Mouse (Mus musculus) adrenal gland, adult 8-10 months (tissue): ENCODE results near the gene BC048679. TPM values are rescaled to one million over a fixed set of nuclear protein-coding genes. Genes with fewer than 3 reads are reported as not detected.
"Not testable (repeated sequence)": the region's sequence is repeated elsewhere in the genome, so short reads cannot be mapped to it uniquely, and the experiment has no call there.

Experiments
- DNase-seq: peaks from one replicate; pipeline ENCODE4 v3.0.0; 2022
- total RNA-seq, 4 experiments: library from RNA; stranded (reverse); gene quantifications; 2 replicates each; pipeline ENCODE4 v1.2.4; 2022

BC048679 gene
- total RNA-seq, result not detected

DNA sequence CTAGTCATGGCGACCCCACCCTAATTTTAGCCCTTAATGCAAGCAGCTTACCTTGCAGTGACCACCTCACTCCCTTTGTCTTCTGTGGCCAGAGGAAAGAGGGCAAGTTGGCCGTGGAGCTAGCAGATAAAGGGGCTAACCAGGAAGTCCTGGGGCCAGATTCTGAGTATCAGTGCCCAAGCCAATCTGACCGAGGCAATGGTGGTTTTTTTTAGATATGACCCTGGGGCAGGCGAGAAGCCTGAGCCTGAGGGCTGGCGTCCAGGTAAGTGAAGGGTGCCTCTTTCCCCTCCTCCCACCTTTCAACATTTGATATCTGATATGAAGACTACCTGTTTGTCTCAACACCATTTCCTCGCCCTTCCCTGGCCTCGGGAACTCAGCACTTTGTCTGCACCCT lies at the start of gene BC048679:
BC048679 (minus strand) TSS at position 101 of the 400 bp plus-strand sequence.
- no peak for DNase-seq

DNA sequence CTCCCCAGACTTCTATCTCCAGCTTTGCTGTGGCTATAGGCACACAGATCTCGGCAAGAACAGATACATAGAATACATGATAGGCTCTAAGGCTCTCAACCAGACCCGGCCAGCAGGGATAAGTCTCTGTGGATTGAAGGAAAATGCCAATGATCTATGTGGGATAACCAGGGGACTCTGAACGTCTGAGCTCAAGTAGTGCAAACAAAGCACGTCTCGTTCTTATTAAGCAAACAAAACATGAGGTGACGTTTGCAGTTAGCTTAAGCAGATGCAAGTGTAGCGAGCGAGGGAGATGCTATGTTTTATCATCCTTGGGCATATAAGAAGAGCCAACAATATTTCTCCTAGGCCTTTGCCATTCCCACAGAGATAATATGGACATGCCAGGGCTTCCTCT lies 44.9 kb upstream of the BC048679 start:
- no peak for DNase-seq

DNA sequence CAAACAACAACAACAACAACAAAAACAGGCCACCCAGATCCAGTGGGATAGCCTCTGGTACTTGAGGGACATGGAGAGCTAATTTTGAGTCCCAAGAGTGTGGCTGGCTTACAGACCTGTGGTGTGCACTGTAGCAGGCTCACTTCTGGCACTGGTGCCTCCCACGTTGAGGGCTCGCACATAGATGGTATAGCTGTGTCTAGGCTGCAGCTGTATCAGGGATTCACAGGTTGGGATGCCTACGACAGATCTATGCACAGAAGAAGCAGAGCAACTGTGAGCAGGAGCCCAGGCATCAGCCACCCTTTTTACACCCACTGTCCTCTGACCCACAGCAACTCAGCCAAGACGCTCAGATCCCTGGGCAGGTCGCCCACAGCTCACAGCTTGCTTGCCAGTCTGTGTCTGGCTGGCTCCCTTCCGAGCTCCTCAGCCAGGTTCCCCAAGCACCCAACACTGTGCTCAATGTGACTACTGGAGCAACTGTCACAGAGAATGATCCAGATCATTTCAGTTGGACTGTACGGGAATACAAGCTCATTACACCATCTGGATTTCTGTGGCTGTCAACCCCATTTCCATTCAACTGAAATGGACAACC lies 43.9 kb upstream of the BC048679 start:
- peak; percentile 45 for DNase-seq

DNA sequence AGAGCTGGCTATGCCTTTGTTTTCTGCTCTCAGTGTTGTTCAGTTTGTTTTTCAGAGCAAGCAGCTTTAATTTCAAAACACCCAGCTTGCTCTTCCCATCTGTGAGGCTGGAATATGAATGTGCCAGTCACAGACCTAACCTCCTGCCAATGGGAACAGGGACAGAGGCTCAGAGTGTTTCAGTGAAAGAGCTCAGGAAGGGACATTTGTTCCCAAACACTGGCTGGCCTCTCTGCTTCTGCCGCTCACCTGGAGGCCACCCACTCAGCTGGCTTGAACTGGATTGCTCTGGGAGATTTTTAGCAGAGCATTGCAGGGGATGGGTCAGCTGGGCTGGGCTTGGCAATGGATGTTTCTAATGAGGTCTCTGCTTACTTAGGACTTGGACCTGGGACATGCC lies 42.9 kb upstream of the BC048679 start:
- DNase-seq, result no peak

- DNase-seq, result no peak
Measured at GRCm38 (mm10) chr7:81539565-81539964, 41.5 kb upstream of the BC048679 start.

DNA sequence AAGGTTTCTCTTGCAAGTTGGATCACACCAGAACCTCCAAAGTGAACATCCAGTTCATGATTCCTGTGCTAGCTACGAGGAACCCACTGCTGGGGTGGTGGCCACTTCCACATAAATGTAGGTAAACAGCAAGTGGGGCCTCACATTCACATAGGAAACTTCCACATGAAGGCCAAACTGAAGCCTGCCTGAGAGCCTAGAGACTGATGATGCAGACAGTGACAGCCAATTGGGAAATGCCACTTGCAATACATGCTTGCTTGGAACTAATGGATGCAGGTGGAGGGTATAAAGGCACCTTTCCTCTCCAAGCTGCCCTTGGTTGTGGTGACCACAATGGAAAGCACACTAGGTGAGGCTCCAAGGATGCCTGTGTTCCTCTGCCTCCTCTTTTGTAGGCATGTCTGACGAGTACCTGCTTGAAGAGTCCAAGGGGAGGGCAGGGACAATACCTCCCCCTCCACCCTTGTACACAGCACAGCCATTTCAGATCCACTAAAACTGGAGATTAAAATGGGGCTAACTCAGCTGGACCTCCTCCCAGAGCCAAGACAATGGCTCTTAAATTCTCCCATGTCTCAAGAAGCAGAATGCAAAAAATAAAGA lies 40.1 kb upstream of the BC048679 start:
- DNase-seq, result peak; percentile 11

DNA sequence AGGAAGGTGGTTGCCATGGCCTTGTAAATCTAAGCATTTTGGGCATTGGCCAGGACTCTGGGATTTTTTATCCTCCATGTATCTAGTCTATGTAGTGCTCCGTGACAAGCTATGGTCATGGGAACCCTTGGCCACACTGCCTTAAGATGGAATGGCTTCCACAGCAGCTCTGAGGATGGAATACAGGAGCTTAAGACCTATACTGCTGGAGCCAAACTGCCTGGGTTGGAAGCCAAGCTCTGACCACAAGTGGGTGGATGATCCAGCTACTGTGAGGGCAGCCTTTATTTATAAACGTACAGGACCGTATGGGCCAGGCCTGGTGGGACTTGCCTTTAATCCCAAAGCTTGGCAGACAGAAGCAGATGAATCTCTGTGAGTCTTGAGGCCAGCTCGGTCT lies 38.4 kb upstream of the BC048679 start:
- DNase-seq, result no peak

GRCm38 (mm10) chr7:81531462-81531861 lies 33.4 kb upstream of the BC048679 start:
- no peak for DNase-seq

DNA sequence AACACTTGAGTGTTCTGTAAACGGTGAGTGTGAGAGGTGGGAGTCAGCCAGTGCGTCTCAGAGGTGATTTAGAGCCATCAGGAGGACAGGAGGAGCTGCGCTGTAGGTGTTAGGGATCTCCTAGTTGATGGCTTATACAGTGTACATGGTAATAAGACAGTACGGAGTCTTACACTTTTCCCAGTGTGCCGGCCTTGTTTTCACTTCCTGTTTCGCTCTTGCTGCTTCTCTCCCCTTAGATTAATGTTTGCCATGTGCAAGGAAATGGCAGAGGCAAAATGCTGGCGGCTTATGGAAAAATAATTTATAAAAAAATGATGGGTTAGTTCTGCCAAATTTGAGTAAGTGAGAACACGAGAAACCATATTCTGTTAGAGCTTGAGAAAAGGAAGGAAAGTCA lies 30.8 kb upstream of the BC048679 start:
- no peak for DNase-seq

GRCm38 (mm10) chr7:81523663-81524017 lies 25.6 kb upstream of the BC048679 start:
- no peak for DNase-seq

GRCm38 (mm10) chr7:81523008-81523662 lies 25.1 kb upstream of the BC048679 start:
- peak; percentile 84 for DNase-seq

GRCm38 (mm10) chr7:81516154-81517030 lies 18.3 kb upstream of the BC048679 start:
- DNase-seq, result no peak

DNA sequence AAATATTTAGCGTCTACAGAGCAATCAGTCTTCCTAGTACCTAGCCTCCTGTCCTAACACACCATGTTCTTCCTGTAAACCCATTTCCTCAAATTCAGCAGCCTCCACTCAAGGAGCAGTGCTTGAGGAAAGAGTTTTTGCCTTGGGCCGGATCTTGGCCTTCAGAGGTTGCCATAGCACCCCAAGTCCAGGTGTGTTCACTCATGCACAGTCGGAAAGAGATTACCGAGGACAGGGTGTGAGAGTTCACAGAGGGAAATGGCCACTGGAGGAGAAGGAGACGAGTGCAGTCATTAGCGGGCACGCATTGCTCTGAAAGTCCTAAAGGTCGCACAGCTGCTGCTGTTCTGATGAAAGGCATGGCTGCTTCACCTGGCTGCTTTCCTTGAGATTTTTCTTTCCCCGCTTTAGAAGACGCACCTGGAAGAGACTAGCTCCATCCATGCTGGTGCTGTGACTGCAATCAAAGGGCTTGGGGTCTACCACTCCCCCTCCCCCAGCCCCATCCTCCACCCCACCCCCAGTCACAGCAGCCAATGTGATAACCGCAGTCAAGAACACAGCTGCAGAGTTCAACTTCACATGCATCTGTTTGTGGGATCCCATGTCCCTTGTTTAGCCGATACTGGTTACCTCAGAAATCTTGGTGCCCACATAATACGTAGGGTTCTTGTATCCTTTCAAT lies 17.0 kb upstream of the BC048679 start:
- DNase-seq, result no peak

- DNase-seq, result no peak
Measured at GRCm38 (mm10) chr7:81501050-81501449, 3.0 kb upstream of the BC048679 start.

GRCm38 (mm10) chr7:81497171-81497570 lies 910 bp downstream of the BC048679 start:
- no peak for DNase-seq

GRCm38 (mm10) chr7:81493331-81494021 lies 4.6 kb downstream of the BC048679 start, which contains the start of gene Ap3b2:
Ap3b2 (minus strand) TSS chr7:81493925.
- DNase-seq, result peak; percentile 38

DNA sequence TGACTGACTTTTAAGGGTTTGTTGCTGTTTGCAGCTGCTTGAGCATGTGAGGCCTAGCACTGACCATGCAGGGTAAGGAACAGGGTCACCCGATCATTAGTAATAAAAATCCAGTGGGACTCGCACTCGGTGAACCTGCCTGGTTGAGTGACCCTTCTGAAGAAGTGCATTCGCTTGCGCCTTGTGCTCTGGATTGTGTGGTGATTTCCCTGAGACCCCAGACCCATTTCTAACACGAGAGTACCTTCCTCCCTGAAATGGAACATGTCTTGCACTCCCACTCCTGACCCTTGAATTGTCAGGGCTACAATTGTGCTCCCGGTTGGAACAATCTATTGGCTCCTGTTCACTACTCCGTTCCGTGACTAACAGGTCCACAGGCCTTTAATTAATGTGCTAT lies 5.5 kb downstream of the BC048679 start:
- DNase-seq, result no peak

DNA sequence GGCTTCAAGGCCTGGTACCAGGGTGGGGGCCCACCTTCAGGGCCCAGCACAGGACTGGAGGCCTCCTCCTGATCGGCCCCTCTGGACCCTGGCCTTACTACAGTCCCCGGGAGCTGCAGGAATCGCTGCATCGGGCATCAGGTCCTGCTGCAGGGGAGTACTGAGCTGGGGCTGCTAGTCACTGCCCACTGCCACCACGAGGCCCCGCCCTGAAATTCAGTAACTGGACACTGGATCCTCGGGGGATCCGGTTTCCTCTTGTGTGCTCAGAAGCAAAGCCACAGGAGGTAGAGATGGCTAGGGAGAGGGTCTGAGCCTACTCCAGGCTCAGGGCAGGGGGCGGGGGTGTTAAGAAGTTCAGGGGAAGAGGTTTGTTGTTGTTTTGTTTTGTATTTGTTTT lies 8.4 kb downstream of the BC048679 start:
- no peak for DNase-seq

- no peak for DNase-seq
Measured at GRCm38 (mm10) chr7:81480800-81481199, 17.3 kb downstream of the BC048679 start.

GRCm38 (mm10) chr7:81479531-81480090 lies 18.5 kb downstream of the BC048679 start:
- no peak for DNase-seq

- DNase-seq, result not testable (repeated sequence)
Measured at GRCm38 (mm10) chr7:81478261-81478660, 19.8 kb downstream of the BC048679 start.
